ENCODE assay signal across 16 mouse cellular contexts in the genomic region with DNA sequence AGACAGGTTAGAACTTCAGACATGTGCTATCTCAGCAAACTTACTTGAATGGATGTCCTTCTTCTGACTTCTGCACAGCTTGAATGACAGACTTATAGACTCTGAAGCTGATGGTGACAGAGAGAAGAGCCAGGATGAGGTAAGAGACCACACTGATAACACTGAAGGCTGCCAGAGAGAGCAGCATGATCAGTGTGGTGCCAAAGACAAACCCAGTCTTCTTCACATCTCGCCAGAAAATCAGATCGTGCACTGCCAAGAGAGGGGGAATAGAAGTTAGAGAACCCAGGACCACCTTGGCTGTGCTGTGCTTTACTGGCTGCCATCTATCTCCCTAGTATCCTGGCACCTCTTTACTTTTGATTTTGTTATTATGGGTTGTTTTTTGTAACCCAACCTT. TPM values are rescaled to one million over a fixed set of nuclear protein-coding genes. Genes with fewer than 3 reads are reported as not detected.
DNase-seq lines count a peak whose midpoint lies in the region; ATAC-seq and TF ChIP-seq lines count a peak whose summit lies in the region.
"Had no signal": no experiment of that assay in that cellular context is flagged by ENCODE, and none has a peak within 500 bp of the region (broad histone marks: within the 10 kb centered on the region; RNA-seq: fewer than 3 reads in every experiment).

No protein-coding gene starts in this region.

- TF ChIP-seq CTCF in intestine, postnatal 0 days (IDR thresholded peaks at IDR 0.05; ENCODE audit: low read depth) = no peak

- H3K9me3 ChIP-seq in forebrain, embryonic 14.5 days (replicated peaks; ENCODE audit: control insufficient read depth, low read length) = no peaks in the 10 kb centered on the region
- no peaks in the 10 kb centered on the region for H3K9me3 ChIP-seq in forebrain, embryonic 10.5 days
- no peaks in the 10 kb centered on the region for H3K9me3 ChIP-seq in intestine, postnatal 0 days (ENCODE audit: control insufficient read depth)
- no peaks in the 10 kb centered on the region for H3K9me3 ChIP-seq in intestine, embryonic 15.5 days
- no peaks in the 10 kb centered on the region for H3K9me3 ChIP-seq in forebrain, embryonic 16.5 days (ENCODE audit: control insufficient read depth, low read length)
- H3K9me3 ChIP-seq: embryonic facial prominence, embryonic 10.5 days; heart, embryonic 13.5 days; hindbrain, embryonic 12.5 days had no signal

- ATAC-seq in forebrain, embryonic 14.5 days = peak; percentile 33; the same call in 1 of the 2 replicates
- no peak for ATAC-seq in intestine, postnatal 0 days
- no peak for ATAC-seq in intestine, embryonic 15.5 days
- peak; percentile 36; the same call in 1 of the 2 replicates for ATAC-seq in forebrain, embryonic 16.5 days
- ATAC-seq: intestine, embryonic 16.5 days had no signal

- no peak for DNase-seq in forebrain, embryonic 14.5 days (ENCODE audit: low spot score)
- no peak for DNase-seq in forebrain, embryonic 10.5 days (ENCODE audit: extremely low spot score, low spot score)
- no peak for DNase-seq in gastrocnemius, postnatal 10 days
- DNase-seq: adrenal gland, adult 2 months; adrenal gland, postnatal 25 days; cerebellum, adult 9-10 months; gastrocnemius, postnatal 25 days; heart, postnatal 4 days; kidney, adult 8-10 months had no signal

- no peak overlapping the region for H3K27ac ChIP-seq in forebrain, embryonic 14.5 days (ENCODE audit: low read depth, low read length)
- no peak overlapping the region for H3K27ac ChIP-seq in forebrain, embryonic 10.5 days
- H3K27ac ChIP-seq in intestine, postnatal 0 days (ENCODE audit: low read depth, low read length) = no peak overlapping the region
- no peak overlapping the region for H3K27ac ChIP-seq in intestine, embryonic 15.5 days
- H3K27ac ChIP-seq in forebrain, embryonic 16.5 days (ENCODE audit: low read length) = no peak overlapping the region
- H3K27ac ChIP-seq: embryonic facial prominence, embryonic 10.5 days; heart, embryonic 13.5 days; hindbrain, embryonic 12.5 days had no signal

- no peaks in the 10 kb centered on the region for H3K27me3 ChIP-seq in forebrain, embryonic 14.5 days (replicated peaks; ENCODE audit: control insufficient read depth, insufficient read depth, low read length)
- no peaks in the 10 kb centered on the region for H3K27me3 ChIP-seq in forebrain, embryonic 10.5 days (ENCODE audit: poor library complexity, severe bottlenecking)
- no peaks in the 10 kb centered on the region for H3K27me3 ChIP-seq in intestine, postnatal 0 days (replicated peaks; ENCODE audit: control insufficient read depth, insufficient read depth, low read length)
- no peaks in the 10 kb centered on the region for H3K27me3 ChIP-seq in intestine, embryonic 15.5 days (replicated peaks)
- H3K27me3 ChIP-seq in forebrain, embryonic 16.5 days (replicated peaks; ENCODE audit: control insufficient read depth, insufficient read depth, low read length) = no peaks in the 10 kb centered on the region
- H3K27me3 ChIP-seq: heart, embryonic 13.5 days; hindbrain, embryonic 12.5 days had no signal

- H3K4me3 ChIP-seq in forebrain, embryonic 14.5 days (ENCODE audit: low read depth, low read length) = no peak overlapping the region
- H3K4me3 ChIP-seq in forebrain, embryonic 10.5 days = no peak overlapping the region
- H3K4me3 ChIP-seq in intestine, postnatal 0 days (ENCODE audit: low read depth, low read length) = no peak overlapping the region
- no peak overlapping the region for H3K4me3 ChIP-seq in intestine, embryonic 15.5 days (replicated peaks)
- no peak overlapping the region for H3K4me3 ChIP-seq in forebrain, embryonic 16.5 days (replicated peaks; ENCODE audit: low read length)
- H3K4me3 ChIP-seq: embryonic facial prominence, embryonic 10.5 days; heart, embryonic 13.5 days; hindbrain, embryonic 12.5 days had no signal

- no peak overlapping the region for H3K9ac ChIP-seq in forebrain, embryonic 14.5 days (ENCODE audit: low read length)
- H3K9ac ChIP-seq in intestine, postnatal 0 days (ENCODE audit: low read depth, low read length) = 0 out of 2 replicates have a peak overlapping the region, but pooled peaks have one; percentile 22
- H3K9ac ChIP-seq in intestine, embryonic 15.5 days = no peak overlapping the region
- H3K9ac ChIP-seq in forebrain, embryonic 16.5 days (replicated peaks; ENCODE audit: low read depth, low read length) = no peak overlapping the region
- H3K9ac ChIP-seq: heart, embryonic 13.5 days; hindbrain, embryonic 12.5 days had no signal

- H3K36me3 ChIP-seq in forebrain, embryonic 14.5 days (ENCODE audit: control insufficient read depth, insufficient read depth, low read length) = peaks cover 56% of the 10 kb centered on the region
- H3K36me3 ChIP-seq in forebrain, embryonic 10.5 days (replicated peaks) = peaks cover 64% of the 10 kb centered on the region
- peaks cover 40% of the 10 kb centered on the region for H3K36me3 ChIP-seq in intestine, postnatal 0 days (ENCODE audit: control insufficient read depth, insufficient read depth)
- H3K36me3 ChIP-seq in intestine, embryonic 15.5 days = peaks cover 6% of the 10 kb centered on the region
- peaks cover 16% of the 10 kb centered on the region for H3K36me3 ChIP-seq in forebrain, embryonic 16.5 days (ENCODE audit: control insufficient read depth, insufficient read depth)

- H3K4me1 ChIP-seq in forebrain, embryonic 14.5 days (ENCODE audit: control insufficient read depth, insufficient read depth, low read length) = no peaks in the 10 kb centered on the region
- H3K4me1 ChIP-seq in forebrain, embryonic 10.5 days = no peaks in the 10 kb centered on the region
- H3K4me1 ChIP-seq in intestine, postnatal 0 days (replicated peaks; ENCODE audit: control insufficient read depth, insufficient read depth, low read length) = no peaks in the 10 kb centered on the region
- 0 out of 2 replicates have a peak, but pooled peaks cover 4% of the 10 kb centered on the region for H3K4me1 ChIP-seq in intestine, embryonic 15.5 days (replicated peaks)
- H3K4me1 ChIP-seq in forebrain, embryonic 16.5 days (replicated peaks; ENCODE audit: control insufficient read depth, insufficient read depth, low read length) = peaks cover 6% of the 10 kb centered on the region
- H3K4me1 ChIP-seq: embryonic facial prominence, embryonic 10.5 days had no signal

- H3K4me2 ChIP-seq in forebrain, embryonic 14.5 days (ENCODE audit: low read length) = no peak overlapping the region
- no peak overlapping the region for H3K4me2 ChIP-seq in intestine, postnatal 0 days (replicated peaks; ENCODE audit: low read depth)
- H3K4me2 ChIP-seq in intestine, embryonic 15.5 days (replicated peaks) = no peak overlapping the region
- H3K4me2 ChIP-seq in forebrain, embryonic 16.5 days (ENCODE audit: low read length) = no peak overlapping the region
- H3K4me2 ChIP-seq: heart, embryonic 13.5 days; hindbrain, embryonic 12.5 days had no signal

- WGBS in forebrain, embryonic 14.5 days = 93% methylated on average over 2 of the region's 2 CpGs
- 92% methylated on average over 2 of the region's 2 CpGs for WGBS in forebrain, embryonic 10.5 days
- WGBS in intestine, postnatal 0 days = 95% methylated on average over 2 of the region's 2 CpGs
- WGBS in intestine, embryonic 15.5 days = 92% methylated on average over 2 of the region's 2 CpGs
- 66% methylated on average over 2 of the region's 2 CpGs for WGBS in forebrain, embryonic 16.5 days

RNA-seq across cellular contexts. Expression of a gene that starts 17.5 kb away (rescaled TPM):
- 22.1 and 24.7 TPM in 2 replicates for polyA plus RNA-seq in forebrain, embryonic 14.5 days (2014; fragmentation: Nextera tagmentation; extraction: Ambion mirVana)
- polyA plus RNA-seq in forebrain, embryonic 10.5 days (2016; fragmentation: Nextera tagmentation; extraction: Ambion mirVana) = 5.2 TPM in 2 replicates
- polyA plus RNA-seq in intestine, postnatal 0 days (2015; fragmentation: Nextera tagmentation; extraction: Ambion mirVana) = 2.7 and 2.9 TPM in 2 replicates
- 5.2 and 5.3 TPM in 2 replicates for polyA plus RNA-seq in intestine, embryonic 15.5 days (2015; fragmentation: Nextera tagmentation; extraction: Ambion mirVana)
- 22.8 and 25.8 TPM in 2 replicates for polyA plus RNA-seq in forebrain, embryonic 16.5 days (2015; fragmentation: Nextera tagmentation; extraction: Ambion mirVana)
- 10 to 100 TPM; 14.6 to 22.1 TPM for total RNA-seq in gastrocnemius, postnatal 10 days (2021)

RNA-seq across cellular contexts. Expression of a gene that starts 48.2 kb away (rescaled TPM):
- 464 and 468 TPM in 2 replicates for polyA plus RNA-seq in forebrain, embryonic 14.5 days (2014; fragmentation: Nextera tagmentation; extraction: Ambion mirVana)
- 237 and 242 TPM in 2 replicates for polyA plus RNA-seq in forebrain, embryonic 10.5 days (2016; fragmentation: Nextera tagmentation; extraction: Ambion mirVana)
- polyA plus RNA-seq in intestine, postnatal 0 days (2015; fragmentation: Nextera tagmentation; extraction: Ambion mirVana) = 133 and 134 TPM in 2 replicates
- 140 and 143 TPM in 2 replicates for polyA plus RNA-seq in intestine, embryonic 15.5 days (2015; fragmentation: Nextera tagmentation; extraction: Ambion mirVana)
- 550 and 563 TPM in 2 replicates for polyA plus RNA-seq in forebrain, embryonic 16.5 days (2015; fragmentation: Nextera tagmentation; extraction: Ambion mirVana)
- total RNA-seq in gastrocnemius, postnatal 10 days (2021) = 10 to 100 TPM; 50.5 to 55.1 TPM

RNA-seq across cellular contexts. Expression of a gene that starts 52.1 kb away (rescaled TPM):
- polyA plus RNA-seq in forebrain, embryonic 14.5 days (2014; fragmentation: Nextera tagmentation; extraction: Ambion mirVana) = 33.6 and 36.2 TPM in 2 replicates
- polyA plus RNA-seq in forebrain, embryonic 10.5 days (2016; fragmentation: Nextera tagmentation; extraction: Ambion mirVana) = 44.5 and 45.0 TPM in 2 replicates
- 11.3 and 12.2 TPM in 2 replicates for polyA plus RNA-seq in intestine, postnatal 0 days (2015; fragmentation: Nextera tagmentation; extraction: Ambion mirVana)
- 20.4 and 20.5 TPM in 2 replicates for polyA plus RNA-seq in intestine, embryonic 15.5 days (2015; fragmentation: Nextera tagmentation; extraction: Ambion mirVana)
- polyA plus RNA-seq in forebrain, embryonic 16.5 days (2015; fragmentation: Nextera tagmentation; extraction: Ambion mirVana) = 35.8 and 39.4 TPM in 2 replicates
- total RNA-seq in gastrocnemius, postnatal 10 days (2021) = 10 to 100 TPM; 11.8 to 17.2 TPM

RNA-seq across cellular contexts. Expression of a gene that starts 59.0 kb away (rescaled TPM):
- 5.9 and 7.1 TPM in 2 replicates for polyA plus RNA-seq in forebrain, embryonic 14.5 days (2014; fragmentation: Nextera tagmentation; extraction: Ambion mirVana)
- polyA plus RNA-seq in forebrain, embryonic 10.5 days (2016; fragmentation: Nextera tagmentation; extraction: Ambion mirVana) = 7.3 and 7.8 TPM in 2 replicates
- polyA plus RNA-seq in intestine, postnatal 0 days (2015; fragmentation: Nextera tagmentation; extraction: Ambion mirVana) = 7.3 and 8.9 TPM in 2 replicates
- polyA plus RNA-seq in intestine, embryonic 15.5 days (2015; fragmentation: Nextera tagmentation; extraction: Ambion mirVana) = 10.9 and 11.6 TPM in 2 replicates
- polyA plus RNA-seq in forebrain, embryonic 16.5 days (2015; fragmentation: Nextera tagmentation; extraction: Ambion mirVana) = 6.7 and 7.7 TPM in 2 replicates
- 10 to 100 TPM; 22.8 to 27.5 TPM for total RNA-seq in gastrocnemius, postnatal 10 days (2021)

Comparison
In these comparisons a context has a peak if more than half of its experiments do, and no peak if none do; other contexts are left out.
1. ATAC-seq: peak in forebrain, embryonic 14.5 days (single experiment) and forebrain, embryonic 16.5 days (single experiment); none in intestine, postnatal 0 days (single experiment) and intestine, embryonic 15.5 days (single experiment).